Mouse (Mus musculus) E14TG2a.4 (cell line): ENCODE results near the gene Specc1l.

Experiments
- CTCF ChIP-seq: conservative IDR thresholded peaks from 2 replicates; pipeline ENCODE4 v1.5.1; 2014; ENCODE audit warnings: low read length
- NANOG ChIP-seq: IDR thresholded peaks from 2 replicates; pipeline ENCODE4 v1.6.1; 2014; ENCODE audit warnings: borderline replicate concordance, low read length, mixed read lengths

- TF ChIP-seq CTCF (no peak), NANOG (no peak)
Measured at GRCm38 (mm10) chr10:75258241-75258640, 46.4 kb downstream of the Specc1l start.
